Mouse (Mus musculus): ENCODE measurements around the gene Barx1. TPM values are rescaled to one million over a fixed set of nuclear protein-coding genes. Genes with fewer than 3 reads are reported as not detected.

The Barx1 gene
- polyA plus RNA-seq (2016; fragmentation: Nextera tagmentation; extraction: Ambion mirVana): 0.88 and 2.2 TPM in 2 replicates

- Histone ChIP-seq H3K9me3 (no peaks in the 10 kb centered on the region), H3K4me2 (peak within 1 kb of the TSS; percentile 73)
- WGBS: under 1% methylated on average over 39 of the region's 73 CpGs
Observed at GRCm38 (mm10) chr13:48662431-48663143, at the start of gene Barx1. Gene Barx1 (plus strand): TSS chr13:48662998.

GRCm38 (mm10) chr13:48614525-48614924 lies 48.3 kb upstream of the Barx1 start:
- Histone ChIP-seq H3K9me3 (0 out of 2 replicates have a peak, but pooled peaks cover 9% of the 10 kb centered on the region), H3K27ac (no peak overlapping the region), H3K4me2 (no peak overlapping the region), H3K27me3 (no peaks in the 10 kb centered on the region), H3K9ac (no peak overlapping the region), H3K4me3 (replicated peaks) (no peak overlapping the region), H3K36me3 (replicated peaks) (no peaks in the 10 kb centered on the region), H3K4me1 (no peaks in the 10 kb centered on the region)
- 84% methylated on average over 2 of the region's 2 CpGs for WGBS
- no peak for ATAC-seq (ENCODE audit: low FRiP score)

More at GRCm38 (mm10) chr13:48662431-48663143, at the start of gene Barx1:
- Histone ChIP-seq H3K36me3 (replicated peaks) (no peaks in the 10 kb centered on the region), H3K4me3 (replicated peaks) (peak within 1 kb of the TSS; percentile 47), H3K27me3 (peaks cover 100% of the 10 kb centered on the region), H3K4me1 (peaks cover 37% of the 10 kb centered on the region), H3K9ac (peak within 1 kb of the TSS; percentile 45), H3K27ac (no peak within 1 kb of the TSS)
- 0 out of 2 replicates have a peak, but pooled peaks have one; percentile 23 for ATAC-seq (ENCODE audit: low FRiP score)

- Histone ChIP-seq H3K4me3 (replicated peaks) (no peak overlapping the region), H3K36me3 (replicated peaks) (no peaks in the 10 kb centered on the region), H3K4me2 (no peak overlapping the region), H3K9ac (no peak overlapping the region), H3K9me3 (0 out of 2 replicates have a peak, but pooled peaks cover 9% of the 10 kb centered on the region), H3K27ac (no peak overlapping the region), H3K4me1 (no peaks in the 10 kb centered on the region), H3K27me3 (no peaks in the 10 kb centered on the region)
- ATAC-seq (ENCODE audit: low FRiP score): no peak
Observed at GRCm38 (mm10) chr13:48617774-48618173, 45.0 kb upstream of the Barx1 start.

- H3K4me3 ChIP-seq (replicated peaks): no peak overlapping the region
- H3K4me1 ChIP-seq: no peaks in the 10 kb centered on the region
- no peaks in the 10 kb centered on the region for H3K27me3 ChIP-seq
- 0 out of 2 replicates have a peak, but pooled peaks cover 9% of the 10 kb centered on the region for H3K9me3 ChIP-seq
- H3K9ac ChIP-seq: no peak overlapping the region
- ATAC-seq (ENCODE audit: low FRiP score): no peak
- no peak overlapping the region for H3K4me2 ChIP-seq
- 84% methylated on average over 4 of the region's 4 CpGs for WGBS
- no peaks in the 10 kb centered on the region for H3K36me3 ChIP-seq (replicated peaks)
- no peak overlapping the region for H3K27ac ChIP-seq
Observed at GRCm38 (mm10) chr13:48618890-48619289, 43.9 kb upstream of the Barx1 start.

- WGBS: 3% methylated on average over 26 of the region's 26 CpGs
- peak overlapping the region; percentile 84 for H3K9ac ChIP-seq
- peaks cover 9% of the 10 kb centered on the region for H3K27me3 ChIP-seq
- H3K4me1 ChIP-seq: peaks cover 10% of the 10 kb centered on the region
- peak overlapping the region; percentile 86 for H3K27ac ChIP-seq
- peak; percentile 84; the same call in 1 of the 2 replicates for ATAC-seq (ENCODE audit: low FRiP score)
- H3K36me3 ChIP-seq (replicated peaks): no peaks in the 10 kb centered on the region
- H3K9me3 ChIP-seq: no peaks in the 10 kb centered on the region
- peak overlapping the region; percentile 80 for H3K4me2 ChIP-seq
- H3K4me3 ChIP-seq (replicated peaks): peak overlapping the region; percentile 74
Observed at GRCm38 (mm10) chr13:48624968-48625398, 37.8 kb upstream of the Barx1 start.

GRCm38 (mm10) chr13:48625433-48626184 lies 37.2 kb upstream of the Barx1 start, which contains the start of gene Ptpdc1:
Gene Ptpdc1 (minus strand): TSS chr13:48625664.
- H3K4me3 ChIP-seq (replicated peaks): peak within 1 kb of the TSS; percentile 74
- H3K4me2 ChIP-seq: peak within 1 kb of the TSS; percentile 80
- no peaks in the 10 kb centered on the region for H3K36me3 ChIP-seq (replicated peaks)
- WGBS: 3% methylated on average over 60 of the region's 76 CpGs
- H3K9me3 ChIP-seq: no peaks in the 10 kb centered on the region
- H3K4me1 ChIP-seq: peaks cover 10% of the 10 kb centered on the region
- H3K27me3 ChIP-seq: peaks cover 9% of the 10 kb centered on the region
- ATAC-seq (ENCODE audit: low FRiP score): peak; percentile 100
- peak within 1 kb of the TSS; percentile 86 for H3K27ac ChIP-seq
- H3K9ac ChIP-seq: peak within 1 kb of the TSS; percentile 84

GRCm38 (mm10) chr13:48631691-48632090 lies 31.1 kb upstream of the Barx1 start:
- WGBS: 76% methylated on average over 5 of the region's 5 CpGs

GRCm38 (mm10) chr13:48637706-48638105 lies 25.1 kb upstream of the Barx1 start:
- H3K4me3 ChIP-seq (replicated peaks): no peak overlapping the region
- no peak overlapping the region for H3K9ac ChIP-seq
- no peaks in the 10 kb centered on the region for H3K27me3 ChIP-seq
- H3K4me1 ChIP-seq: peaks cover 3% of the 10 kb centered on the region; the same call in 1 of the 2 replicates
- no peak overlapping the region for H3K4me2 ChIP-seq
- H3K36me3 ChIP-seq (replicated peaks): no peaks in the 10 kb centered on the region
- no peak for ATAC-seq (ENCODE audit: low FRiP score)
- no peaks in the 10 kb centered on the region for H3K9me3 ChIP-seq
- 54% methylated on average over 2 of the region's 2 CpGs for WGBS
- H3K27ac ChIP-seq: no peak overlapping the region

More at GRCm38 (mm10) chr13:48631691-48632090, 31.1 kb upstream of the Barx1 start:
- no peaks in the 10 kb centered on the region for H3K9me3 ChIP-seq
- no peak for ATAC-seq (ENCODE audit: low FRiP score)
- no peak overlapping the region for H3K9ac ChIP-seq
- H3K27me3 ChIP-seq: no peaks in the 10 kb centered on the region
- H3K27ac ChIP-seq: no peak overlapping the region
- H3K36me3 ChIP-seq (replicated peaks): no peaks in the 10 kb centered on the region
- H3K4me3 ChIP-seq (replicated peaks): no peak overlapping the region
- no peak overlapping the region for H3K4me2 ChIP-seq
- no peaks in the 10 kb centered on the region for H3K4me1 ChIP-seq

- Histone ChIP-seq H3K27ac (no peak overlapping the region), H3K9me3 (no peaks in the 10 kb centered on the region), H3K27me3 (peaks cover 3% of the 10 kb centered on the region; the same call in 1 of the 2 replicates), H3K4me3 (replicated peaks) (no peak overlapping the region), H3K4me1 (peaks cover 3% of the 10 kb centered on the region; the same call in 1 of the 2 replicates), H3K4me2 (no peak overlapping the region), H3K9ac (no peak overlapping the region), H3K36me3 (replicated peaks) (no peaks in the 10 kb centered on the region)
- ATAC-seq (ENCODE audit: low FRiP score): no peak
Observed at GRCm38 (mm10) chr13:48639570-48639969, 23.2 kb upstream of the Barx1 start.

- Histone ChIP-seq H3K4me1 (no peaks in the 10 kb centered on the region), H3K36me3 (replicated peaks) (no peaks in the 10 kb centered on the region), H3K9ac (no peak overlapping the region), H3K27ac (no peak overlapping the region), H3K27me3 (peaks cover 3% of the 10 kb centered on the region; the same call in 1 of the 2 replicates), H3K4me3 (replicated peaks) (no peak overlapping the region), H3K9me3 (no peaks in the 10 kb centered on the region), H3K4me2 (no peak overlapping the region)
- no peak for ATAC-seq (ENCODE audit: low FRiP score)
- WGBS: 85% methylated on average over 6 of the region's 6 CpGs
Observed at GRCm38 (mm10) chr13:48643072-48643471, 19.7 kb upstream of the Barx1 start.

- Histone ChIP-seq H3K36me3 (replicated peaks) (no peaks in the 10 kb centered on the region), H3K9ac (no peak overlapping the region), H3K4me1 (no peaks in the 10 kb centered on the region), H3K4me3 (replicated peaks) (no peak overlapping the region), H3K4me2 (no peak overlapping the region), H3K27ac (no peak overlapping the region), H3K9me3 (no peaks in the 10 kb centered on the region), H3K27me3 (peaks cover 3% of the 10 kb centered on the region; the same call in 1 of the 2 replicates)
- no peak for ATAC-seq (ENCODE audit: low FRiP score)
- WGBS: 82% methylated on average over 3 of the region's 3 CpGs
Observed at GRCm38 (mm10) chr13:48643991-48644390, 18.8 kb upstream of the Barx1 start.

GRCm38 (mm10) chr13:48646696-48647095 lies 16.1 kb upstream of the Barx1 start:
- no peak for ATAC-seq (ENCODE audit: low FRiP score)
- H3K4me3 ChIP-seq (replicated peaks): no peak overlapping the region
- H3K36me3 ChIP-seq (replicated peaks): no peaks in the 10 kb centered on the region
- peaks cover 6% of the 10 kb centered on the region; the same call in 1 of the 2 replicates for H3K27me3 ChIP-seq
- no peak overlapping the region for H3K27ac ChIP-seq
- 87% methylated on average over 4 of the region's 4 CpGs for WGBS
- H3K4me1 ChIP-seq: no peaks in the 10 kb centered on the region
- no peak overlapping the region for H3K9ac ChIP-seq
- H3K4me2 ChIP-seq: no peak overlapping the region
- H3K9me3 ChIP-seq: no peaks in the 10 kb centered on the region
